Mouse (Mus musculus) B cell, adult 2 months (primary cell): ENCODE measurements around the gene Mrtfa.

Experiments used
- DNase-seq, 2 experiments: peaks; one replicate each; pipeline ENCODE4 v3.0.0; 2022

Mrtfa gene

GRCm38 (mm10) chr15:81023842-81024241, 166.7 kb downstream of the Mrtfa start:
- no peak for DNase-seq

GRCm38 (mm10) chr15:81022437-81022836, 168.1 kb downstream of the Mrtfa start:
- no peak for DNase-seq

GRCm38 (mm10) chr15:81021377-81021776, 169.2 kb downstream of the Mrtfa start:
- DNase-seq, result peak; percentile 56 to 65

- no peak for DNase-seq
These were observed 173.2 kb downstream of the Mrtfa start for GRCm38 (mm10) chr15:81017308-81017707.

- no peak for DNase-seq
These were observed 174.1 kb downstream of the Mrtfa start for GRCm38 (mm10) chr15:81016488-81016887.

GRCm38 (mm10) chr15:81015068-81015744, 175.4 kb downstream of the Mrtfa start:
- no peak for DNase-seq

GRCm38 (mm10) chr15:81013186-81013585, 177.4 kb downstream of the Mrtfa start:
- DNase-seq, result no peak

- DNase-seq, result no peak
These were observed 178.2 kb downstream of the Mrtfa start for GRCm38 (mm10) chr15:81012359-81012758.

- DNase-seq, result no peak
These were observed 179.0 kb downstream of the Mrtfa start for GRCm38 (mm10) chr15:81011523-81011922.

- DNase-seq, result no peak
These were observed 180.4 kb downstream of the Mrtfa start for GRCm38 (mm10) chr15:81010114-81010513.

GRCm38 (mm10) chr15:81008689-81009123, 181.9 kb downstream of the Mrtfa start:
- DNase-seq, result peak; percentile 24 to 29

GRCm38 (mm10) chr15:81007905-81008304, 182.7 kb downstream of the Mrtfa start:
- no peak for DNase-seq

- no peak for DNase-seq
These were observed 183.2 kb downstream of the Mrtfa start for GRCm38 (mm10) chr15:81007339-81007738.

- DNase-seq, result no peak
These were observed 184.3 kb downstream of the Mrtfa start for GRCm38 (mm10) chr15:81006127-81006735.

GRCm38 (mm10) chr15:81000419-81001138, 190.0 kb downstream of the Mrtfa start:
- DNase-seq, result no peak

- no peak for DNase-seq
These were observed 193.5 kb downstream of the Mrtfa start for GRCm38 (mm10) chr15:80997077-80997476.

GRCm38 (mm10) chr15:80996090-80996835, 194.3 kb downstream of the Mrtfa start:
- no peak for DNase-seq

GRCm38 (mm10) chr15:80994959-80995358, 195.6 kb downstream of the Mrtfa start:
- DNase-seq, result no peak

- no peak for DNase-seq
These were observed 200.8 kb downstream of the Mrtfa start for GRCm38 (mm10) chr15:80989712-80990111.

- no peak for DNase-seq
These were observed 202.2 kb downstream of the Mrtfa start for GRCm38 (mm10) chr15:80988331-80988730.

- DNase-seq, result no peak
These were observed 207.3 kb downstream of the Mrtfa start for GRCm38 (mm10) chr15:80983264-80983663.

GRCm38 (mm10) chr15:80981176-80981575, 209.4 kb downstream of the Mrtfa start:
- no peak for DNase-seq

GRCm38 (mm10) chr15:80979611-80980010, 210.9 kb downstream of the Mrtfa start:
- no peak for DNase-seq
